Mouse (Mus musculus) spleen, adult 2 months (tissue): ENCODE data around the gene Lin37. TPM values are rescaled to one million over a fixed set of nuclear protein-coding genes. Genes with fewer than 3 reads are reported as not detected.

Experiments
- DNase-seq, 2 experiments: peaks; one replicate each; pipeline versions ENCODE4 v3.0.0 to v3.0.0-alpha.2; 2012 to 2021; ENCODE audit warnings: low spot score in 2 of 2, low read depth in 1 of 2
- H3K27ac ChIP-seq: fragments of 200-500 bp; 2 replicates; pipeline ENCODE4 v1.5.1; 2012; ENCODE audit warnings: low read length, inconsistent platforms; ENCODE audit not compliant: insufficient read depth
- H3K27me3 ChIP-seq: fragments of 200-500 bp; 2 replicates; pipeline ENCODE4 v1.6.1; 2012; ENCODE audit warnings: mild to moderate bottlenecking, moderate library complexity, low read length, inconsistent platforms; ENCODE audit not compliant: control insufficient read depth, insufficient read depth
- H3K36me3 ChIP-seq: fragments of 200-500 bp; 2 replicates; pipeline ENCODE4 v1.6.1; 2012; ENCODE audit warnings: mild to moderate bottlenecking, low read length, inconsistent platforms; ENCODE audit not compliant: control insufficient read depth, insufficient read depth
- H3K4me1 ChIP-seq: fragments of 200-500 bp; 2 replicates; pipeline ENCODE4 v1.6.1; 2011; ENCODE audit warnings: inconsistent platforms; ENCODE audit not compliant: control insufficient read depth, insufficient read depth, insufficient read length
- H3K4me3 ChIP-seq: fragments of 200-500 bp; 2 replicates; pipeline ENCODE4 v1.5.1; 2011; ENCODE audit warnings: mild to moderate bottlenecking, inconsistent platforms; ENCODE audit not compliant: insufficient read depth, insufficient read length; ENCODE audit errors: extremely low read depth
- CTCF ChIP-seq: fragments of 200-500 bp; IDR thresholded peaks from 2 replicates; pipeline ENCODE4 v1.5.1; 2011; ENCODE audit warnings: mild to moderate bottlenecking, inconsistent platforms; ENCODE audit not compliant: insufficient read depth, insufficient read length, insufficient replicate concordance; ENCODE audit errors: extremely low read depth
- POLR2A ChIP-seq: fragments of 200-500 bp; IDR thresholded peaks from 2 replicates; pipeline ENCODE4 v1.6.1; 2011; ENCODE audit warnings: low read depth, low read length, inconsistent platforms
- WGBS: fragments of 180-500 bp; shearing (Covaris S2); methylation state at CpG from one replicate; pipeline ENCODE4 v1.1.7; 2018; 5-methylcytosine and 5-hydroxymethylcytosine counted together
- polyA plus RNA-seq: library from polyadenylated mRNA; depleted of rRNA; stranded (reverse); fragments of >200 nt; gene quantifications from 2 replicates; pipeline ENCODE4 v1.2.3, GENCODE M21; 2012

Gene Lin37
- polyA plus RNA-seq, 1 experiment = 34.9 TPM

- H3K27me3 ChIP-seq = no peaks in the 10 kb centered on the region
- no peak overlapping the region for H3K27ac ChIP-seq
- TF ChIP-seq POLR2A = no peak
- TF ChIP-seq CTCF = no peak
- WGBS = 79% methylated on average over 5 of the region's 5 CpGs
- H3K4me3 ChIP-seq = no peak overlapping the region
- H3K4me1 ChIP-seq = no peaks in the 10 kb centered on the region
- no peak for DNase-seq
- peaks cover 60% of the 10 kb centered on the region for H3K36me3 ChIP-seq
Observed at GRCm38 (mm10) chr7:30572389-30572788, 12.8 kb upstream of the Lin37 start.

- TF ChIP-seq POLR2A (no peak), CTCF (no peak)
- Histone ChIP-seq H3K4me1 (peaks cover 2% of the 10 kb centered on the region; the same call in 1 of the 2 replicates), H3K27me3 (no peaks in the 10 kb centered on the region), H3K27ac (no peak overlapping the region), H3K36me3 (peaks cover 19% of the 10 kb centered on the region), H3K4me3 (no peak overlapping the region)
- 97% methylated on average over 11 of the region's 11 CpGs for WGBS
- no peak for DNase-seq
Observed at GRCm38 (mm10) chr7:30567555-30567954, 7.9 kb upstream of the Lin37 start.

GRCm38 (mm10) chr7:30566033-30566432 is 6.4 kb upstream of the Lin37 start:
- Histone ChIP-seq H3K4me1 (peaks cover 2% of the 10 kb centered on the region; the same call in 1 of the 2 replicates), H3K36me3 (peaks cover 16% of the 10 kb centered on the region), H3K27ac (no peak overlapping the region), H3K4me3 (no peak overlapping the region), H3K27me3 (no peaks in the 10 kb centered on the region)
- DNase-seq = no peak
- 79% methylated on average over 9 of the region's 9 CpGs for WGBS
- no peak for TF ChIP-seq CTCF
- no peak for TF ChIP-seq POLR2A

- no peak for TF ChIP-seq POLR2A
- no peak for TF ChIP-seq CTCF
- WGBS = 83% methylated on average over 12 of the region's 12 CpGs
- peaks cover 14% of the 10 kb centered on the region for H3K36me3 ChIP-seq
- H3K4me3 ChIP-seq = no peak within 1 kb of the TSS
- no peaks in the 10 kb centered on the region for H3K27me3 ChIP-seq
- DNase-seq = no peak
- H3K27ac ChIP-seq = peak within 1 kb of the TSS; percentile 47
- H3K4me1 ChIP-seq = peaks cover 2% of the 10 kb centered on the region; the same call in 1 of the 2 replicates
Observed at GRCm38 (mm10) chr7:30564970-30565571, 5.4 kb upstream of the Lin37 start, which contains the start of gene Igflr1. Igflr1 (plus strand) TSS chr7:30565427.

- 21% methylated on average over 6 of the region's 6 CpGs for WGBS
- TF ChIP-seq CTCF = no peak
- TF ChIP-seq POLR2A = no peak; the same call in 1 of the 2 replicates
- H3K36me3 ChIP-seq = peaks cover 3% of the 10 kb centered on the region
- peak overlapping the region; percentile 90 for H3K4me3 ChIP-seq
- H3K27me3 ChIP-seq = no peaks in the 10 kb centered on the region
- DNase-seq = peak in 1 of 2 experiments; percentile 42
- H3K27ac ChIP-seq = peak overlapping the region; percentile 95
- H3K4me1 ChIP-seq = peaks cover 2% of the 10 kb centered on the region; the same call in 1 of the 2 replicates
Observed at GRCm38 (mm10) chr7:30563906-30564280, 4.3 kb upstream of the Lin37 start.

DNA sequence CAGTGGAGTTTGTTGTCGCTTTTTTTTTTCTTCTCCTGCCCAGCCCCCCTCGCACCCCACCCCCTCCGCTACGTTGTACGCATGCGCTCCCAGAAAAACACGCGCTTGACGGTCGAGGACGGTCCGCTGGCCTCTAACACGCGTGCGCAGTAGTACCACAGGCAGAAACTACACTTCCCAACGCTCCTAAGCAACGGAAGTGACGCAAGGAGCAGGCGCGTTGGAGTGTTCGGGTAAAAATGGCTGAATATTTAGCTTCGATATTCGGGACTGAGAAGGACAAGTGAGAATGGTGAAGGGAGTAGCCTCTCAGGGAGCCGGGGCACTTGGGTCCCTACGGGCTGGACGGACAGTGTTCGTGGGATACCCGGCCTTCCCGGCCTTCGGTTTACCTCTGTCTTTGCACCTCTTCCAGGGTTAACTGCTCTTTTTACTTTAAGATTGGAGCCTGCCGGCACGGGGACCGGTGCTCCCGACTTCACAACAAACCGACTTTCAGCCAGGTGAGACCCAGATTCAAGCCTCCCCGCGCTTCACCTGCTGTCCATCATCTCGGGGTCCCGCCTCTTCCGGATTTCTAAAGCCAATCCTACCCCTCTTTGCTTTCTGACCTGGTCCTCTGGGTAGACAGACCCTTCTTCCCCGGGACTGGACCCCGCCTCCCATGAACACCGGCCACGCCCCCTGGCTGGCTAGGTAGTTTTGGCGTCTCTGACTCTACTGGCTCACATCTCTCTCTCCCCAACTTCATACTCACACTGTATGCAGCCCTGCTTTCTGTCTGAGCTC is 3.7 kb upstream of the Lin37 start, which contains the start of the genes U2af1l4, Gm49396 and Psenen:
Gene U2af1l4, plus strand, starts transcription at position 185 of the 789 bp plus-strand sequence.
Gene Gm49396, plus strand, starts transcription at position 228 of the 789 bp plus-strand sequence.
Gene Psenen, minus strand, starts transcription at position 511 of the 789 bp plus-strand sequence.
- WGBS = under 1% methylated on average over 45 of the region's 45 CpGs
- Histone ChIP-seq H3K27ac (peak within 1 kb of the TSS; percentile 95), H3K36me3 (peaks cover 2% of the 10 kb centered on the region; the same call in 1 of the 2 replicates), H3K4me1 (peaks cover 6% of the 10 kb centered on the region; the same call in 1 of the 2 replicates), H3K27me3 (no peaks in the 10 kb centered on the region), H3K4me3 (peak within 1 kb of the TSS; percentile 90)
- DNase-seq = peak; percentile 95 to 98
- no peak; the same call in 1 of the 2 replicates for TF ChIP-seq POLR2A
- TF ChIP-seq CTCF = no peak
